Mouse (Mus musculus) liver, embryonic 15.5 days (tissue): ENCODE data around the gene Zfand5. TPM values are rescaled to one million over a fixed set of nuclear protein-coding genes. Genes with fewer than 3 reads are reported as not detected.
"Not testable (repeated sequence)": the region's sequence is repeated elsewhere in the genome, so short reads cannot be mapped to it uniquely, and the experiment has no call there.

Experiments
- ATAC-seq: fragments of 200-750 bp; cut with Nextera tagmentation; 2 replicates; pipeline ENCODE4 v1.8.0; 2017; ENCODE audit warnings: moderate number of reproducible peaks, mild to moderate bottlenecking, moderate library complexity; ENCODE audit not compliant: insufficient read depth
- H3K27ac ChIP-seq: fragments of 300-500 bp; sonication (generic); replicated peaks from 2 replicates; pipeline ENCODE4 v1.5.1; 2015; ENCODE audit warnings: mild to moderate bottlenecking, inconsistent platforms
- H3K27me3 ChIP-seq: fragments of 300-500 bp; sonication (generic); 2 replicates; pipeline ENCODE4 v1.6.1; 2015; ENCODE audit warnings: mild to moderate bottlenecking, inconsistent platforms
- H3K36me3 ChIP-seq: fragments of 300-500 bp; sonication (generic); replicated peaks from 2 replicates; pipeline ENCODE4 v1.6.1; 2015; ENCODE audit warnings: moderate library complexity, mild to moderate bottlenecking, inconsistent platforms
- H3K4me1 ChIP-seq: fragments of 300-500 bp; sonication (generic); replicated peaks from 2 replicates; pipeline ENCODE4 v1.6.1; 2015; ENCODE audit warnings: inconsistent platforms
- H3K4me2 ChIP-seq: fragments of 300-500 bp; sonication (generic); 2 replicates; pipeline ENCODE4 v1.6.1; 2015; ENCODE audit warnings: moderate library complexity, mild to moderate bottlenecking, inconsistent platforms
- H3K4me3 ChIP-seq: fragments of 300-500 bp; sonication (generic); replicated peaks from 2 replicates; pipeline ENCODE4 v1.5.1; 2015; ENCODE audit warnings: mild to moderate bottlenecking, inconsistent platforms
- H3K9ac ChIP-seq: fragments of 300-500 bp; sonication (generic); 2 replicates; pipeline ENCODE4 v1.6.1; 2015; ENCODE audit warnings: moderate library complexity, mild to moderate bottlenecking, inconsistent platforms
- H3K9me3 ChIP-seq: fragments of 300-500 bp; sonication (generic); replicated peaks from 2 replicates; pipeline ENCODE4 v1.6.1; 2016; ENCODE audit warnings: inconsistent platforms
- WGBS: fragments of 180-500 bp; shearing (Covaris S2); methylation state at CpG from one replicate; pipeline ENCODE4 v1.1.7; 2015; ENCODE audit warnings: mixed read lengths; ENCODE audit not compliant: insufficient replicate concordance; 5-methylcytosine and 5-hydroxymethylcytosine counted together
- polyA plus RNA-seq: library from polyadenylated mRNA; unstranded; fragments of >200 nt; fragmentation: Nextera tagmentation; extraction: Ambion mirVana; gene quantifications from 2 replicates; pipeline ENCODE4 v1.2.1, GENCODE M21; 2015

Gene Zfand5
- polyA plus RNA-seq, 1 experiment from 2014 or later = 33.6 TPM

DNA sequence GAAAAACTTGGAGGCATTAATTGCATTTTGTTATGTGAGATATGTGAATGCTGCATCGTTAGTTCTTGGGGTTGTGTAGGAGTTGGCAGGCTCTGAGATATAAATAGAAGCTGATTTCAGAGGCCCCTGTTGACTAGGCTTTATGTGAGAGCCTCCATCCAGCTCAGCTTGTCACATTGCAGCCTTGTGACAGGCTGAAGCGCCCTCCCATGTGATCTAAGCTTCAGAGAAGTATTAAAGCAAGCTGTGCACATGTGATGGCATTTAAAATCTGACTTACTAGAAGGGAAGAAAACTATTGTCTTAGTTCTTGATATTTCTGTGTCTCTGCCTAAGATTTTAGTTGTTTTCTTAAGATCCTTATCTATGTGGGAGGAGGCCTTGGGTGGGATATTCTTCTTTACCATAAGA, 2.1 kb downstream of the Zfand5 start:
- WGBS = 0% methylated on average over 2 of the region's 2 CpGs
- no peak for ATAC-seq
- H3K36me3 ChIP-seq = peaks cover 21% of the 10 kb centered on the region

DNA sequence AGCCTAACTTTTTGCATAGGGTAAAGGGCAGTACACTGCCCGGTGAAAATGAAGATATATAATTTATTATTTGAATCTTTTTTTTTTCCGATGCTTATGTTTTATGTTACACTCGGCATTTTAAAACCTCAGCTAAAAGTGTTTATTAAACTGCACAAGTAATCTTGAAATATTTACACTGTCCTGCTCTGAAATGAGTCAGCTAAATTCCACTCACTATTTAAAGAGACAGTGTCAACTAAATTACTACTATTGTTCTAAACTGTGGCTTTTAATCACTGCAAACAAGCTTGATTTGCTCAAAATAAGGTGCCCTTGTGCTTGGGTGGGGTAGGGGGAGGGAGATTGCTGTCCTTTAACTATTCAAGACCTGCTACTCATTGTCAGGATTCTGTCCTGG, 2.6 kb downstream of the Zfand5 start:
- peak overlapping the region; percentile 68 for H3K4me2 ChIP-seq
- H3K9me3 ChIP-seq = no peaks in the 10 kb centered on the region
- peak overlapping the region; percentile 97 for H3K4me3 ChIP-seq
- H3K36me3 ChIP-seq = peaks cover 24% of the 10 kb centered on the region
- H3K9ac ChIP-seq = peak overlapping the region; percentile 56
- no peaks in the 10 kb centered on the region for H3K27me3 ChIP-seq
- ATAC-seq = no peak
- H3K27ac ChIP-seq = peak overlapping the region; percentile 78
- 11% methylated on average over 3 of the region's 3 CpGs for WGBS
- peaks cover 25% of the 10 kb centered on the region for H3K4me1 ChIP-seq

More for the DNA sequence above, 2.1 kb downstream of the Zfand5 start:
- H3K4me2 ChIP-seq = peak overlapping the region; percentile 68
- peaks cover 25% of the 10 kb centered on the region for H3K4me1 ChIP-seq
- H3K27me3 ChIP-seq = no peaks in the 10 kb centered on the region
- H3K4me3 ChIP-seq = peak overlapping the region; percentile 97
- H3K9me3 ChIP-seq = no peaks in the 10 kb centered on the region
- H3K27ac ChIP-seq = peak overlapping the region; percentile 78
- H3K9ac ChIP-seq = peak overlapping the region; percentile 56

DNA sequence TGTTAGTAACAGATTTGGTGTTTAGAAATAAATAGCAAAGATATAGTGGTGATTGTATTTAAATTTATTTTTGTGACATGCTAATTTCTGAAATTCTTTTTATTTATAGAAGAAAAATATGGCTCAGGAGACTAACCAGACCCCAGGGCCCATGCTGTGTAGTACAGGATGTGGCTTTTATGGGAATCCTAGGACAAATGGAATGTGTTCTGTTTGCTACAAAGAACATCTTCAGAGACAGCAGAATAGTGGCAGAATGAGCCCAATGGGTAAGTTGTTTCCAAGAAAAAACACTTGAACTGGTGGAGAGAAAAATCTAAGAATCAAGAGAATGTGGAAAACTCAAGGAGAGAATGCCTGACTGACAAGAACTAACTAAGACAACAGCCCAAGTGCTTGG, 4.2 kb downstream of the Zfand5 start:
- no peak overlapping the region for H3K4me3 ChIP-seq
- H3K9ac ChIP-seq = no peak overlapping the region
- H3K9me3 ChIP-seq = no peaks in the 10 kb centered on the region
- no peaks in the 10 kb centered on the region for H3K27me3 ChIP-seq
- no peak overlapping the region for H3K27ac ChIP-seq
- no peak overlapping the region for H3K4me2 ChIP-seq
- no peak for ATAC-seq
- peaks cover 40% of the 10 kb centered on the region for H3K36me3 ChIP-seq
- H3K4me1 ChIP-seq = peaks cover 19% of the 10 kb centered on the region

DNA sequence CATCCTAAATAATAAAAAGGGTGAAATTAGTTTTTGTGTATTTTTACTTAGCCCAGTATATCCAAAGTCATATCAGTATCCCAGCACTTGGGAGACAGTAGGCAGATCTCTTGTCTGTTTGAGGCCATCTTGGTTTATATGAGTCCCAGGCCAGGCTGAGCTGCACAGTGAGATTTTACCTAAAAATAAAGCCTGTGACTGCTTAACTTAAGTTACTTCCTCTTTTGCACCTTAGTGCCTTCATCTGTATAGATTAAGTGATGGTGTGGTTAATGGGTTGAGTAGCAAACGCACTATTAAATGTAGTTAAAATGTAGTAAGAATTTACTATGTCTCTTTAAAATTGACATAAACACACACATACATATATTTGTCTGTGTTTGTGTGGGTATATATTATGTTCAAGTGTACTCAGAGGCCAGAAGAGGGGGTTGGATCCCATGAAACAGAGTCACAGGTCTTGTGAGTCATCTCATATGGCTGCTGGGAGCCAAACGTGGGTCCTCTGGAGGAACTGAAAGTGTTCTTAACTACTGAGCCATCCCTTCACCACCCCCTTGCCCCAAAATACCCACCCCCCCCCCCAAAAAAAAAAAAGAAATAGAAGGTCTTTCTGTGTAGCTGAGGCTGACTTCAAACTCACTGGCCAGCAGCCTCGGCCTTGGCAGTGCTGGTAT, 14.5 kb downstream of the Zfand5 start:
- Histone ChIP-seq H3K36me3 (peaks cover 13% of the 10 kb centered on the region), H3K9me3 (no peaks in the 10 kb centered on the region), H3K4me2 (no peak overlapping the region), H3K4me1 (no peaks in the 10 kb centered on the region), H3K9ac (no peak overlapping the region), H3K27me3 (no peaks in the 10 kb centered on the region), H3K4me3 (no peak overlapping the region), H3K27ac (no peak overlapping the region)
- ATAC-seq = no peak
- WGBS = 50% methylated on average over 3 of the region's 3 CpGs

DNA sequence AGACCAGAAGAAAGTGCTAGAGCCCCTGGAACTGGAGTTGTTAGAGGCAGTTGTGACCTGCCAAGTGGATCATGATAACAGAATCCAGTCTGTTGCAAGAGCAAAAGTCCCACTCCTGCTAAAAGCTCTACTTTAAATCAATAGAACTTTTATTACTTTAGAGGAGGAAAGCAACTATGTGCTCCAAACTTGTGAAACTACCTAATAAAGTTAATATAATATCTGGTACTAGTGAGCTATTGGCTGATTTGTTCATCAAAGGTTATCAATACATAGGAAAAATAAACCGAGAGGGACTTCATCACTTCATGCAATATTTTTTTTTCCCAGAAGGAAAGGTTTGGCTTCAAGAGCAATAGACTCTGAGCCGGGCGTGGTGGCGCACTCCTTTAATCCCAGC, 25.3 kb downstream of the Zfand5 start:
- no peak for ATAC-seq
- H3K27me3 ChIP-seq = no peaks in the 10 kb centered on the region
- 71% methylated on average over 4 of the region's 4 CpGs for WGBS
- H3K4me1 ChIP-seq = no peaks in the 10 kb centered on the region
- no peak overlapping the region for H3K27ac ChIP-seq
- H3K9me3 ChIP-seq = no peaks in the 10 kb centered on the region
- H3K4me3 ChIP-seq = no peak overlapping the region
- H3K9ac ChIP-seq = no peak overlapping the region
- H3K36me3 ChIP-seq = no peaks in the 10 kb centered on the region
- H3K4me2 ChIP-seq = no peak overlapping the region

DNA sequence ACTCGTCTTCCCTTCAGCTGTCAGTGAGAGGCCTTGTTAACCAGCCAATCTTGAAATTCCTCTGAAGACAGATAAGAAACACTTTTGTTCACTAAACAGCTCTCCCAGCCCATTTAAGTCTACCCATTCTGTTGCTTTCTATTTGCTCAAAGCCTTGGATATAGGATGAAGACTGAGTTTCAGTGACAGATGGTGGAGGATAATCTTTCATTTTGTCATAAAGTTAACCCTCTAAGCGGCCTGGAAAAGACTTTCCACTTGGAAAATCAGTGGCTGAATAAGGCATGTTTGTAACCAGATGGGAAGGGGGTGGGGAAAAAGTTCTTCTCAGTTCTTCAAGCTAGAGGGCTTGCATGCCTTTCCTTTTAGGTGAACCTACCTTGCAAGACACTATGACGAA, 29.7 kb downstream of the Zfand5 start:
- WGBS = 40% methylated on average over 3 of the region's 3 CpGs
- H3K4me3 ChIP-seq = no peak overlapping the region
- no peaks in the 10 kb centered on the region for H3K9me3 ChIP-seq
- H3K4me2 ChIP-seq = no peak overlapping the region
- no peak overlapping the region for H3K9ac ChIP-seq
- no peak overlapping the region for H3K27ac ChIP-seq
- no peak for ATAC-seq
- no peaks in the 10 kb centered on the region for H3K4me1 ChIP-seq
- H3K36me3 ChIP-seq = no peaks in the 10 kb centered on the region
- no peaks in the 10 kb centered on the region for H3K27me3 ChIP-seq

DNA sequence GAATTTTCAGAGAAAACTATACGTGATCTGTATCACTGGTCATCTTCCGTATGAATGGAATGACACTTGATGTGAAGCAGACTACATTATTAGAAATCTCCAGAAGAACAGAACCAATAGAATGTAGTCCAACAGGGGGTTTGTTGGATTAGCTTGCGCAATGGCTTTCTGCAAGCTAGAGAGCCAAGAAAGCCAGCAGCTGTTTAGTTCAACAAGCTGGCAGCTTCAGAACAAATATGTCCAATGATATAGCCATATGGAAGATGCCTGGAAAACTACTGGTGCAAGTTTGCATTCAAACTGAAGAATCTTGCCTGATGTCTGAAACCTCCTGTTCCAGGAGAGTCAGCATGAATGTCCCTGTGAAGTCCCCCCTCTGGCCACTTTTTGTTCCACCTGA, 35.7 kb downstream of the Zfand5 start:
- Histone ChIP-seq H3K4me1 (no peaks in the 10 kb centered on the region), H3K9me3 (no peaks in the 10 kb centered on the region), H3K27ac (no peak overlapping the region), H3K9ac (no peak overlapping the region), H3K36me3 (no peaks in the 10 kb centered on the region), H3K4me2 (no peak overlapping the region), H3K27me3 (no peaks in the 10 kb centered on the region), H3K4me3 (no peak overlapping the region)
- 73% methylated on average over 3 of the region's 3 CpGs for WGBS
- ATAC-seq = no peak

DNA sequence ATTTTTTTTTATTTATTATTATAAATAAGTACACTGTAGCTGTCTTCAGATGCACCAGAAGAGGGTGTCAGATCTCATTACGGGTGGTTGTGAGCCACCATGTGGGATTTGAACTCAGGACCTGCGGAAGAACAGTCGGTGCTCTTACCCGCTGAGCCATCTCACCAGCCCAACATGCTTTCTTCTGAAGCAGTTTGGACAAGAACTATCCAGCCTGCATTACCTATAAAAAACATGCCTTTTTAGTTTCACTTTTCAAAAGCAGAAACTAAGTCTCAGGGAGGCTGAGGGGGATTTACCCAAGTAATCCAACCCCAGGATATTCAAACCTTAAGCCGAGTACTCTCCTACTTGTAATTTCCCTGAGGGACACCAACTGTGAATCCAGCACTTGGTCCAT, 38.3 kb downstream of the Zfand5 start:
- not testable (repeated sequence) for H3K4me2 ChIP-seq, H3K4me1 ChIP-seq, H3K27me3 ChIP-seq, H3K9me3 ChIP-seq, ATAC-seq, H3K27ac ChIP-seq, H3K4me3 ChIP-seq, H3K9ac ChIP-seq, H3K36me3 ChIP-seq
- 67% methylated on average over 5 of the region's 5 CpGs for WGBS

DNA sequence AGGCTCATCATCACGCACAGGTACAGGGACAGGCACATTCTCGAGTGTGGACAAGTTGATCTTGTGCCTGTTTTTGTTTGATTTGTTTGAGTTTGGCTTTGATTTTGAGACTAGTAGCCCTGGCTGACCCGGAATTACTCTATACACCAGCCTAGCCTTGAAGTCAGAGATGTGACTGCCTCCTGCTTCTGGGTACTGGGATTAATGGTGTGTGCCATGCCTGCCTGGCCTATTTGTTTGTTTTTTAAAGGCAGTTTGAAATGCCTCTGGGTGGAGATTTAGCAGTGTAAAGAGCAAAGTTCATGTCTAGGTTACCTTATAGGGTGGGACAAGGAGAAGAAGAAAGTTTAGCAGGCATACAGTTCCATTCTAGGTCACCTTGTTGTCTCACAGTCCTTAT, 43.6 kb downstream of the Zfand5 start:
- Histone ChIP-seq H3K4me1 (no peaks in the 10 kb centered on the region), H3K9me3 (no peaks in the 10 kb centered on the region), H3K36me3 (no peaks in the 10 kb centered on the region), H3K9ac (no peak overlapping the region), H3K4me3 (no peak overlapping the region), H3K27ac (no peak overlapping the region), H3K27me3 (no peaks in the 10 kb centered on the region), H3K4me2 (no peak overlapping the region)
- 55% methylated on average over 3 of the region's 3 CpGs for whole genome bisulfite sequencing
- ATAC-seq = no peak

DNA sequence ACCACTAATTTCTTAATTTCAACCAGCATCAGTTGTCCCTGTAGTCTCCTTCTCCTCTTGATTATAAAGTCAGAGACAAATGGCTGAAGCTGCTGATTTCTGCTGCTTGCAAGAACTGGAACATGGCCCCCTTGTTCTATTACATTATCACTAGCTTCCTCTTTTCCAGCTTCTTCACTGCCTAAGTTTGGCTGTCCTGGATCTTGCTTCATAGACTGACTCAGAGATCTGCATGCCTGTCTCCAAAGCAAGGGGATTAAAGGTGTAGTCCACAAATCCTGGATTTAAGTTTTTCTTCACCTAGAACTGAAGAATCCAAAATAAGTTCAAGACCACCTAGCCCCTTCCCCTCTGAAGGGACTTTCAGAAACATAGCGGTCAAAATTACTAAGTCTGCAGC, 47.5 kb downstream of the Zfand5 start:
- no peaks in the 10 kb centered on the region for H3K9me3 ChIP-seq
- no peak overlapping the region for H3K4me3 ChIP-seq
- no peak overlapping the region for H3K9ac ChIP-seq
- no peak overlapping the region for H3K4me2 ChIP-seq
- H3K4me1 ChIP-seq = no peaks in the 10 kb centered on the region
- H3K36me3 ChIP-seq = no peaks in the 10 kb centered on the region
- no peak overlapping the region for H3K27ac ChIP-seq
- 65% methylated on average over 1 of the region's 1 CpGs for WGBS
- no peak for ATAC-seq
- no peaks in the 10 kb centered on the region for H3K27me3 ChIP-seq

DNA sequence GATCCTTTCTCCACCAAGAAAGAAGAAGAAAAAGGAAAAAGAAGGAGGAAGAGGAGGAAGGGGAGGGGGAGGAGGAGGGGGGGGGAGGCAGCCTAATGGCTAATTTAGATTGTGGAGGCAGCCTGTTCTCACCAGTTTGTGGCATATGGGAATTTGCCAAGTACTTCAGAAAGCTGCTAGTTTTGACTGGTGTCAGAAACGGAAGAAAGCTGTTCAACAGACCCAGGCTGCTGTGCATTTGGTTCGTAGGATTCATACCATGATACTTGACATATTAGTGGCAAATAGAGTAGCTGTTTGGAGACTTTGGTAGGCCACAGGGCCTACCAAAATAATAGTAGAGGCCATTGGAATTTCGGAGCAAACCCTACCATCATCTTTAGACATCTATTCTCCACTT, 53.3 kb downstream of the Zfand5 start:
- no peaks in the 10 kb centered on the region for H3K27me3 ChIP-seq
- no peaks in the 10 kb centered on the region for H3K36me3 ChIP-seq
- 66% methylated on average over 3 of the region's 3 CpGs for WGBS
- H3K9me3 ChIP-seq = no peaks in the 10 kb centered on the region
- H3K27ac ChIP-seq = no peak overlapping the region
- H3K4me1 ChIP-seq = no peaks in the 10 kb centered on the region
- H3K9ac ChIP-seq = no peak overlapping the region
- H3K4me2 ChIP-seq = no peak overlapping the region
- ATAC-seq = no peak
- H3K4me3 ChIP-seq = no peak overlapping the region

DNA sequence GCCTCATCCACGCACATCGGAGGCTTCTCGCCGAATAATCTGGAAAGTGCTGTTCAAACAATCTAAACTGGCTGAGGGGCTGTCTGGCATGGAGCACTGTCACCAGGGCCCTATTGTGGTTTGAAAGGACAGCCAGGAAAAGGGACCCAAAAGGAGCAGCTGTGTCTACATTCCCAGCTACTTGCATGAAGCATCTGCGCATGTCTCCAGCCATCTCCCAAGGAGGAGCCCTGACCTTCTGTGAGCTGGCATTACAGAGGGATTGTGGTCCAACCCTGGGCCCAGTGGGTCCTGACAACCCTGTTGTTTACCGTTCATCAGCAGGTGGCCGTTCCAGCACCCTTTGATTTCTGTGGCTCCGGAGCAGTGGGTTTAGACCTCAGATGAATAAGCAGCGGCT, 56.9 kb downstream of the Zfand5 start:
- Histone ChIP-seq H3K4me2 (no peak overlapping the region), H3K4me1 (no peaks in the 10 kb centered on the region), H3K4me3 (no peak overlapping the region), H3K27ac (no peak overlapping the region), H3K9me3 (no peaks in the 10 kb centered on the region), H3K36me3 (no peaks in the 10 kb centered on the region), H3K9ac (no peak overlapping the region), H3K27me3 (no peaks in the 10 kb centered on the region)
- no peak for ATAC-seq
- WGBS = 78% methylated on average over 9 of the region's 9 CpGs
